Mouse (Mus musculus) heart, adult 2 months (tissue): ENCODE results near the gene Ndufv1. TPM values are rescaled to one million over a fixed set of nuclear protein-coding genes. Genes with fewer than 3 reads are reported as not detected.
"Not testable (repeated sequence)": the region's sequence is repeated elsewhere in the genome, so short reads cannot be mapped to it uniquely, and the experiment has no call there.

ENCODE experiments used
- DNase-seq, 2 experiments: peaks; one replicate each; pipeline ENCODE4 v3.0.0; 2021
- H3K27ac ChIP-seq: fragments of 200-600 bp; 2 replicates; pipeline ENCODE4 v1.8.1; 2022
- H3K27me3 ChIP-seq: fragments of 200-500 bp; 2 replicates; pipeline ENCODE4 v1.6.1; 2012; ENCODE audit warnings: mild to moderate bottlenecking, low read length, inconsistent platforms, mixed read lengths; ENCODE audit not compliant: control insufficient read depth, insufficient read depth
- H3K36me3 ChIP-seq: fragments of 200-500 bp; 2 replicates; pipeline ENCODE4 v1.6.1; 2012; ENCODE audit warnings: low read length, inconsistent platforms; ENCODE audit not compliant: control insufficient read depth, insufficient read depth
- H3K4me1 ChIP-seq: fragments of 200-500 bp; 2 replicates; pipeline ENCODE4 v1.6.1; 2011; ENCODE audit warnings: low read length; ENCODE audit not compliant: control insufficient read depth, insufficient read depth
- H3K4me3 ChIP-seq: fragments of 200-600 bp; 2 replicates; pipeline ENCODE4 v1.8.1; 2022
- H3K79me2 ChIP-seq: fragments of 200-500 bp; replicated peaks from 2 replicates; pipeline ENCODE4 v1.6.1; 2012; ENCODE audit warnings: mild to moderate bottlenecking, inconsistent platforms, low read length, moderate library complexity, mixed read lengths; ENCODE audit not compliant: control insufficient read depth, insufficient read depth
- H3K9ac ChIP-seq: fragments of 200-500 bp; 2 replicates; pipeline ENCODE4 v1.6.1; 2012; ENCODE audit warnings: low read depth, mild to moderate bottlenecking, control low read depth, inconsistent platforms, low read length, mixed read lengths
- CTCF ChIP-seq: fragments of 200-600 bp; IDR thresholded peaks from 2 replicates; pipeline ENCODE4 v1.8.1; 2022; ENCODE audit warnings: antibody characterized with exemption, mild to moderate bottlenecking, moderate library complexity
- EP300 ChIP-seq: fragments of 200-500 bp; IDR thresholded peaks from 2 replicates; pipeline ENCODE4 v1.6.1; 2011; ENCODE audit warnings: low read depth, low read length, control low read depth; ENCODE audit not compliant: insufficient read depth
- POLR2A ChIP-seq: fragments of 200-500 bp; IDR thresholded peaks from 2 replicates; pipeline ENCODE4 v1.6.1; 2011; ENCODE audit warnings: mild to moderate bottlenecking, low read depth, low read length, control low read depth; ENCODE audit not compliant: insufficient read depth
- WGBS: fragments of 180-500 bp; shearing (Covaris S2); methylation state at CpG from one replicate; pipeline ENCODE4 v1.1.7; 2018; 5-methylcytosine and 5-hydroxymethylcytosine counted together
- intact Hi-C: fragments of 180-260 bp; cut with DNase I; formaldehyde crosslinking; loops from one replicate; pipeline ENCODE4 v1.15.1; 2025
- long read RNA-seq: library from polyadenylated mRNA; stranded (forward); transcript quantifications from one replicate; pipeline ENCODE4 v2.0.0, GENCODE M21; 2021
- polyA plus RNA-seq: library from polyadenylated mRNA; depleted of rRNA; stranded (reverse); fragments of >200 nt; gene quantifications from 2 replicates; pipeline ENCODE4 v1.2.3, GENCODE M21; 2012; rRNA removed
- total RNA-seq, 2 experiments: library from RNA; stranded (reverse); gene quantifications; 2 replicates each; pipeline ENCODE4 v1.2.3; 2021

Gene Ndufv1
- total RNA-seq (1,000 to 10,000 TPM; 1,031 to 1,231 TPM), polyA plus RNA-seq (1,078 and 1,145 TPM in 2 replicates)
- long read RNA-seq, transcript Ndufv1-209 (2 exons, 412 nt) = minor isoform, 9 of 1,539 reads
- long read RNA-seq, transcript Ndufv1-201 (10 exons, 1,661 nt) = major isoform, 1,452 of 1,539 reads
- long read RNA-seq, partial matches to known transcripts = 35 of 1,539 reads
- long read RNA-seq, other reads (novel, unspliced or antisense) = 41 of 1,539 reads

DNA sequence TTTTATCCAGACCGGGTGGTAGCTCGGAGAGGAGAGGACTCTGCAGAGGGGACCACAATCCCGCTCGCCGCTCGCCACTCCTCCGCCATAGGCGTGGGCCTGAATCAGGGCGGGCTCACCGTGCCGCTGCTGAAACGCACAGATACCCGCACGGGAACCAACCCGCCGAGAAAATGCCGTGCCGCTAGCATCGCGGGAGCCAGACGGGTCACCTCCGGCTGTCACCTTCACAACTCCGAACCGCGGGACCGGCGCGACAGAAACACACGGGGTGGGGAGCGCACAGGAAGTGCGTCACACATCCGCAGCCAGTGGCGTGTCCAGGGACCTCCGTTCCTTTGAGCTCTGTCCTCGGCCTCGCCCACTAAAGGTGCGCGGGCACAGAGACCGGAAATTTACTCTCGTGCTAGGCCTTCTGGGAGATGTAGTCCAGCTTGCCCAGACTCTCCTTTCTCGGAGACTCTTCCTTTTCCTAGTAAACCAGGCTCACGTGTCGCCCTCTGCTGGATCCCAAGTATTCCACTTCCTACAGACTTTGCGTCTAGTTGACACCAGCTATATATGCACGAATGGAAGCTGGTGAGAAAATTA is at the start of gene Ndufv1:
TSS of gene Ndufv1 (minus strand) at position 375 of the 591 bp plus-strand sequence.
- Histone ChIP-seq H3K27me3 (no peaks in the 10 kb centered on the region), H3K36me3 (no peaks in the 10 kb centered on the region), H3K4me3 (peak within 1 kb of the TSS; percentile 81), H3K4me1 (peaks cover 5% of the 10 kb centered on the region), H3K79me2 (no peaks in the 10 kb centered on the region), H3K27ac (peak within 1 kb of the TSS; percentile 97), H3K9ac (peak within 1 kb of the TSS; percentile 85)
- under 1% methylated on average over 45 of the region's 45 CpGs for WGBS
- DNase-seq = peak; percentile 93 to 98
- intact Hi-C loops = loop anchor here (1.0 kb wide), 2 partner anchors 12 to 65 kb away; partner anchors contain the start of genes Gm49405 and Nudt8
- TF ChIP-seq CTCF = peak; percentile 88
- TF ChIP-seq POLR2A = peak; percentile 95
- TF ChIP-seq EP300 = peak; percentile 95

DNA sequence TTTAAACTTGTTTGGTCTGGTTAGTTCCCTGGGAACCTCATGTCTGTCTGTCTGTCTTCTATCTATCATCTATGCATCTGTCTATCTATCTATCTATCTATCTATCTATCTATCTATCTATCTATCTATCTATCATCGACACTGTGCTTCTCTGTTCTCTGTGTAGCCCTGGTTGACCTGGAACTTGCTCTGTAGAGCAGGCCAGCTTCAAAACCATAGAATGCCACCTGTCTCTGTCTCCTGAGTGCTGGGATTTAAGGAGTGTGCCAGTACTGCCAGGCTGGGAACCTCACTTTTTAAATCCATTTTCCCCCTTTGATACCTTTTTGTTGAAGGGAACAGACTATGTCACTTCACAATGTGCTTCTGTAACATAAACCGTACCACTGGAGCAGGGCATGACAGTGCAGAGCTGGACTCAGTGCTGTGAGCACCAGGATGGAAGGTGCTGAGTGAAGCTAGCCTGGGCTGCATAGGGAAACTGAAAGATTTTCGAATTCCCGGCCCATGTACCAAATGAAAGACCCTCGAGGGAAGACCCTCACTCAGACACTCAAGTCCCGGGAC is 48.4 kb upstream of the Ndufv1 start:
- Histone ChIP-seq H3K27ac (no peak overlapping the region), H3K4me3 (no peak overlapping the region), H3K4me1 (no peaks in the 10 kb centered on the region; the same call in 1 of the 2 replicates), H3K9ac (no peak overlapping the region), H3K79me2 (no peaks in the 10 kb centered on the region), H3K36me3 (no peaks in the 10 kb centered on the region), H3K27me3 (no peaks in the 10 kb centered on the region)
- DNase-seq = no peak
- WGBS = 84% methylated on average over 6 of the region's 6 CpGs
- intact Hi-C loops = no loop called here
- TF ChIP-seq POLR2A = no peak
- TF ChIP-seq EP300 = no peak
- no peak for TF ChIP-seq CTCF

DNA sequence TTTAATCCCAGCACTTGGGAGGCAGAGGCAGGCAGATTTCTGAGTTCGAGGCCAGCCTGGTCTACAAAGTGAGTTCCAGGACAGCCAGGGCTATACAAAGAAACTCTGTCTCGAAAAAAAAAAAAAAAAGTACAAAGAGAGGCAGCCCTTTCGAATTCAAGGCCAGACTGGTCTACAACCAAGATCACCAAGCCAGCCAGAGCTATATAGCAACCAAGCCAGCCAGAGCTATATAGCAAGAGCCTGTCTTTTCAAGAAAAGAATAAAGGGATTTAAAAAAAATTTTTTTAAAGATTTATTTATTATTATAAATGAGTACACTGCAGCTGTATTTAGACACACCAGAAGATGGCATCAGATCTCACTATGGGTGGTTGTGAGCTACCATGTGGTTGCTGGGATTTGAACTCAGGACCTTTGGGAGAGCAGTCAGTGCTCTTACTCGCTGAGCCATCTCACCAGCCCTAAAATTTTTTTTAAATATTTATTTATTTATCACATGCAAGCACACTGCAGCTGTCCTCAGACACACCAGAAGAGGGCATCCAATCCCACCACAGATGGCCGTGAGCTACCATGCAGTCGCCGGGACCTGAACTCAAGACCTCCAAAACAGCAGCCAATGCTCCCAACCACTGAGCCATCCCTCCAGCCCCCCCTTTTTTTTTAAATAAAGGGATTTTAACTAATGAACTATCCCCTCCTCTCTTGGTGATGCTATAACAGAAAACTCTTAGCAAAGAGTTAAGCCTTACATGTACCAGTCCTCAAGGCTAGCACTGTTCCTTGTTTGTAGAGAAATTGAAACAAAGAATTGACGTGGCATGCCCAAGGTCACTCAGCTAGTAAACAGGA is 47.7 kb upstream of the Ndufv1 start:
- H3K79me2 ChIP-seq, H3K36me3 ChIP-seq, H3K27me3 ChIP-seq, H3K9ac ChIP-seq, DNase-seq, H3K4me1 ChIP-seq, H3K27ac ChIP-seq, H3K4me3 ChIP-seq, intact Hi-C loops: not testable (repeated sequence)
- WGBS = 90% methylated on average over 8 of the region's 8 CpGs

DNA sequence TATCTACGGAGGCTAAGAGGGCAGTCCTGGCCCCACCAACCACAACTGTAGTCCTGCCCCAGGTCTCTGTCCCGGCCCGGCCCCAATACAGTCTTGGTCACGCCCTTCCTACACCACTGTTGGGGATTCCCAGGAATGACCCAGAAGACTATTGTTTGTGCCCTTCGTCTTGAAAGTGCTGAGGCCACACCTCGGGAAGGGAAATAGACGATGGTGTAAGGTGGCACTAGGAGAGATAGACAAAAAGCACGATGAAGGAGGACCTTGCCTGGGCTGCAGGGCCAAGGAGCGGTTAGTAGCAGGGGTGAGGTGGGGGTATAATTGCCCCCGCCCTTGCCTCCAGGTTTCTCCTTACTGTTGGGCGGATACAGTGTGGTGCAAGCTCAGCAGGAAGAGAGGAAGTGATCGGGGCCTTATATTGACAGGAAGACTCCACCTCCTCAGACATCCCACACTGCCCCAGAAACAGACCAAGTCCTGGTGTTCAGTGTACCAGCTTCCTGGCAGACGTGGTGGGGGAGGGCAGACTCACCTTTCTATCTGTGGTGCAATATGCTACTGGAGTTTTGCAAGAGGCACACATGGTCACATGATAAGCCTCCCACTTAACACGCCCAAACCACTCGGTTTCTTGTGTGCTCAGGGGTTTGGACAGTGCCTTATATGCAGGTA is 46.6 kb upstream of the Ndufv1 start, which contains the start of gene Gstp3:
TSS of gene Gstp3 (minus strand) at position 501 of the 672 bp plus-strand sequence.
- DNase-seq = no peak
- Histone ChIP-seq H3K4me1 (no peaks in the 10 kb centered on the region; the same call in 1 of the 2 replicates), H3K27me3 (no peaks in the 10 kb centered on the region), H3K36me3 (no peaks in the 10 kb centered on the region), H3K27ac (no peak within 1 kb of the TSS), H3K4me3 (no peak within 1 kb of the TSS), H3K9ac (no peak within 1 kb of the TSS), H3K79me2 (no peaks in the 10 kb centered on the region)
- TF ChIP-seq POLR2A = no peak
- no peak for TF ChIP-seq EP300
- TF ChIP-seq CTCF = no peak
- WGBS = 59% methylated on average over 15 of the region's 15 CpGs
- intact Hi-C loops = no loop called here

DNA sequence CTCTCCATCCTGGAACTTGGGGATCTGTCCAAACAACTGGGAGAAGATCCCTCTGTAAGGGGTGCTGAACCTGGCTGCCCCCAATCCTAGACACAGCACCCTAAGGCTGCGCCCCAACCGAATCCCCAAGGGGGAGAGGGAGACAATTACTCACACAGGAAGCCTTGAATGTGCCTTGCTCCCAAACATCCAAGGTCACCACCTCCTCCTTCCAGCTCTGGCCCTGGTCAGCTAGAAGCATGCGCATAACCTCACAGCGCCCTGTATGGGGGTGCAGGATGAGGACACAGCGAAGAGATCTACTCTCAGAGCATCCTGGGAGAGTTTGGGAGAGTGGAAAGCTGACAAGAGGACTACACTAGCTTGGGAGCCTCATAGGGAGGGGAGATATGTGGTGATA is 46.0 kb upstream of the Ndufv1 start:
- TF ChIP-seq CTCF = no peak
- no peak for TF ChIP-seq EP300
- no peak for TF ChIP-seq POLR2A
- Histone ChIP-seq H3K4me1 (no peaks in the 10 kb centered on the region; the same call in 1 of the 2 replicates), H3K36me3 (no peaks in the 10 kb centered on the region), H3K27me3 (no peaks in the 10 kb centered on the region), H3K27ac (no peak overlapping the region), H3K9ac (no peak overlapping the region), H3K4me3 (no peak overlapping the region), H3K79me2 (no peaks in the 10 kb centered on the region)
- WGBS = 80% methylated on average over 5 of the region's 5 CpGs
- DNase-seq = no peak
- intact Hi-C loops = no loop called here
